ENCODE assay signal across 23 mouse cellular contexts in genomic region chr2:31160147-31160920, GRCm38 (mm10). TPM values are rescaled to one million over a fixed set of nuclear protein-coding genes. Genes with fewer than 3 reads are reported as not detected.
DNase-seq lines count a peak whose midpoint lies in the region; ATAC-seq and TF ChIP-seq lines count a peak whose summit lies in the region.
"Had no signal": no experiment of that assay in that cellular context is flagged by ENCODE, and none has a peak within 500 bp of the region (broad histone marks: within the 10 kb centered on the region; RNA-seq: fewer than 3 reads in every experiment).

No protein-coding gene starts in this region.

- no peak overlapping the region for H3K9ac ChIP-seq in kidney, postnatal 0 days (ENCODE audit: low read depth, low read length)
- peak overlapping the region; percentile 11; the same call in 1 of the 2 replicates for H3K9ac ChIP-seq in intestine, postnatal 0 days (ENCODE audit: low read depth, low read length)
- H3K9ac ChIP-seq in liver, embryonic 14.5 days (replicated peaks) = no peak overlapping the region
- H3K9ac ChIP-seq in forebrain, postnatal 0 days = no peak overlapping the region
- no peak overlapping the region for H3K9ac ChIP-seq in midbrain, embryonic 14.5 days (replicated peaks; ENCODE audit: low read length)
- H3K9ac ChIP-seq: embryonic facial prominence, embryonic 15.5 days; neural tube, embryonic 15.5 days had no signal

- WGBS in kidney, postnatal 0 days = 85% methylated on average over 10 of the region's 10 CpGs
- WGBS in intestine, postnatal 0 days = 58% methylated on average over 10 of the region's 10 CpGs
- 34% methylated on average over 10 of the region's 10 CpGs for WGBS in liver, embryonic 14.5 days (ENCODE audit: insufficient replicate concordance)
- WGBS in forebrain, postnatal 0 days = 88% methylated on average over 10 of the region's 10 CpGs
- WGBS in midbrain, embryonic 14.5 days = 88% methylated on average over 10 of the region's 10 CpGs

- no peak for TF ChIP-seq CTCF in kidney, postnatal 0 days (IDR thresholded peaks at IDR 0.05; ENCODE audit: low read depth)
- TF ChIP-seq CTCF in intestine, postnatal 0 days (IDR thresholded peaks at IDR 0.05; ENCODE audit: low read depth) = 0 out of 2 replicates have a peak, but pooled peaks have one; percentile 22
- no peak for TF ChIP-seq CTCF in liver, embryonic 14.5 days (IDR thresholded peaks at IDR 0.05; ENCODE audit: low read depth)
- TF ChIP-seq CTCF in forebrain, postnatal 0 days (IDR thresholded peaks at IDR 0.05; ENCODE audit: low read depth) = no peak

- peak; percentile 65 for TF ChIP-seq EP300 in liver, embryonic 14.5 days (IDR thresholded peaks at IDR 0.05; ENCODE audit: low read depth)

- no peaks in the 10 kb centered on the region for H3K27me3 ChIP-seq in kidney, postnatal 0 days (ENCODE audit: insufficient read depth, low read length)
- no peaks in the 10 kb centered on the region for H3K27me3 ChIP-seq in intestine, postnatal 0 days (replicated peaks; ENCODE audit: control insufficient read depth, insufficient read depth, low read length)
- no peaks in the 10 kb centered on the region for H3K27me3 ChIP-seq in liver, embryonic 14.5 days (ENCODE audit: control insufficient read depth, insufficient read depth, low read length)
- H3K27me3 ChIP-seq in forebrain, postnatal 0 days (ENCODE audit: insufficient read depth, low read length) = no peaks in the 10 kb centered on the region
- no peaks in the 10 kb centered on the region for H3K27me3 ChIP-seq in midbrain, embryonic 14.5 days (ENCODE audit: control insufficient read depth, insufficient read depth, low read length)
- H3K27me3 ChIP-seq: embryonic facial prominence, embryonic 15.5 days; neural tube, embryonic 15.5 days had no signal

- no peak overlapping the region for H3K4me2 ChIP-seq in kidney, postnatal 0 days (ENCODE audit: low read length)
- H3K4me2 ChIP-seq in intestine, postnatal 0 days (replicated peaks; ENCODE audit: low read depth) = no peak overlapping the region
- H3K4me2 ChIP-seq in liver, embryonic 14.5 days (ENCODE audit: low read depth) = peak overlapping the region; percentile 22
- H3K4me2 ChIP-seq in forebrain, postnatal 0 days (ENCODE audit: low read depth) = no peak overlapping the region
- H3K4me2 ChIP-seq in midbrain, embryonic 14.5 days (ENCODE audit: low read length) = no peak overlapping the region
- H3K4me2 ChIP-seq: embryonic facial prominence, embryonic 15.5 days; neural tube, embryonic 15.5 days had no signal

- H3K27ac ChIP-seq in kidney, postnatal 0 days = no peak overlapping the region
- H3K27ac ChIP-seq in intestine, postnatal 0 days (ENCODE audit: low read depth, low read length) = peak overlapping the region; percentile 76
- no peak overlapping the region for H3K27ac ChIP-seq in liver, embryonic 14.5 days
- no peak overlapping the region for H3K27ac ChIP-seq in forebrain, postnatal 0 days (ENCODE audit: low read depth, low read length)
- H3K27ac ChIP-seq in midbrain, embryonic 14.5 days (replicated peaks; ENCODE audit: low read depth, low read length) = no peak overlapping the region
- H3K27ac ChIP-seq: embryonic facial prominence, embryonic 15.5 days; heart, embryonic 10.5 days; hindbrain, postnatal 0 days; midbrain, embryonic 10.5 days; neural tube, embryonic 15.5 days had no signal

- no peak for DNase-seq in kidney, postnatal 0 days (ENCODE audit: low spot score)
- DNase-seq in kidney, adult 18-20 months = no peak
- DNase-seq in liver, embryonic 14.5 days (ENCODE audit: low read depth in 3 of 3, low spot score in 3 of 3) = peak in 2 of 3 experiments; percentile 42 to 45
- DNase-seq in forebrain, postnatal 0 days = no peak
- no peak for DNase-seq in thymus, postnatal 25 days
- no peak for DNase-seq in midbrain, embryonic 14.5 days
- DNase-seq: adrenal gland, adult 8-10 months; B cell, adult 2 months; cerebellum, adult 8-10 months; gastrocnemius, postnatal 14 days; heart, postnatal 14 days; lung, postnatal 14 days; right cerebral cortex, postnatal 4 days; thymus, postnatal 14 days had no signal

- H3K9me3 ChIP-seq in kidney, postnatal 0 days (replicated peaks; ENCODE audit: low read length) = no peaks in the 10 kb centered on the region
- no peaks in the 10 kb centered on the region for H3K9me3 ChIP-seq in intestine, postnatal 0 days (ENCODE audit: control insufficient read depth)
- H3K9me3 ChIP-seq in liver, embryonic 14.5 days (ENCODE audit: control insufficient read depth, low read length) = no peaks in the 10 kb centered on the region
- no peaks in the 10 kb centered on the region for H3K9me3 ChIP-seq in forebrain, postnatal 0 days (ENCODE audit: low read length)
- no peaks in the 10 kb centered on the region for H3K9me3 ChIP-seq in midbrain, embryonic 14.5 days (ENCODE audit: control insufficient read depth, low read length)
- H3K9me3 ChIP-seq: embryonic facial prominence, embryonic 15.5 days; G1E; heart, embryonic 10.5 days; midbrain, embryonic 10.5 days; neural tube, embryonic 15.5 days had no signal

- peaks cover 15% of the 10 kb centered on the region for H3K4me1 ChIP-seq in kidney, postnatal 0 days (replicated peaks; ENCODE audit: insufficient read depth, low read length)
- H3K4me1 ChIP-seq in intestine, postnatal 0 days (replicated peaks; ENCODE audit: control insufficient read depth, insufficient read depth, low read length) = 0 out of 2 replicates have a peak, but pooled peaks cover 9% of the 10 kb centered on the region
- H3K4me1 ChIP-seq in liver, embryonic 14.5 days (replicated peaks; ENCODE audit: control insufficient read depth in 2 of 2, insufficient read depth in 2 of 2, low read length in 1 of 2) = peaks cover 29 to 51% of the 10 kb centered on the region in 2 experiments
- no peaks in the 10 kb centered on the region for H3K4me1 ChIP-seq in forebrain, postnatal 0 days (ENCODE audit: insufficient read depth)
- H3K4me1 ChIP-seq in midbrain, embryonic 14.5 days (ENCODE audit: control insufficient read depth, insufficient read depth, low read length) = peaks cover 3% of the 10 kb centered on the region; the same call in 1 of the 2 replicates

- H3K4me3 ChIP-seq in kidney, postnatal 0 days (replicated peaks; ENCODE audit: low read depth, low read length) = no peak overlapping the region
- no peak overlapping the region for H3K4me3 ChIP-seq in intestine, postnatal 0 days (ENCODE audit: low read depth, low read length)
- no peak overlapping the region for H3K4me3 ChIP-seq in liver, embryonic 14.5 days (ENCODE audit: insufficient read depth in 1 of 2, low read depth in 2 of 2, low read length in 2 of 2)
- no peak overlapping the region for H3K4me3 ChIP-seq in forebrain, postnatal 0 days (ENCODE audit: low read depth, low read length)
- H3K4me3 ChIP-seq in midbrain, embryonic 14.5 days (replicated peaks; ENCODE audit: low read depth, low read length) = no peak overlapping the region
- H3K4me3 ChIP-seq: embryonic facial prominence, embryonic 15.5 days; heart, embryonic 10.5 days; midbrain, embryonic 10.5 days; neural tube, embryonic 15.5 days had no signal

- peaks cover 2% of the 10 kb centered on the region; the same call in 1 of the 2 replicates for H3K36me3 ChIP-seq in kidney, postnatal 0 days (ENCODE audit: insufficient read depth, low read length)
- no peaks in the 10 kb centered on the region; the same call in 1 of the 2 replicates for H3K36me3 ChIP-seq in intestine, postnatal 0 days (ENCODE audit: control insufficient read depth, insufficient read depth)
- H3K36me3 ChIP-seq in liver, embryonic 14.5 days (replicated peaks; ENCODE audit: control insufficient read depth, insufficient read depth, low read depth) = no peaks in the 10 kb centered on the region
- H3K36me3 ChIP-seq in forebrain, postnatal 0 days (ENCODE audit: insufficient read depth) = no peaks in the 10 kb centered on the region
- no peaks in the 10 kb centered on the region for H3K36me3 ChIP-seq in midbrain, embryonic 14.5 days (ENCODE audit: control insufficient read depth, insufficient read depth, low read length)
- H3K36me3 ChIP-seq: embryonic facial prominence, embryonic 15.5 days; midbrain, embryonic 10.5 days had no signal

- peak; percentile 47 for ATAC-seq in kidney, postnatal 0 days (replicated peaks; ENCODE audit: low FRiP score, low read depth)
- ATAC-seq in intestine, postnatal 0 days = peak; percentile 94
- ATAC-seq in liver, embryonic 14.5 days (ENCODE audit: insufficient read depth) = peak; percentile 69; the same call in 1 of the 2 replicates
- ATAC-seq in forebrain, postnatal 0 days = no peak
- ATAC-seq in activated CD4-positive, CD25-positive, alpha-beta regulatory T cell, adult 4 months = no peak
- ATAC-seq in midbrain, embryonic 14.5 days (ENCODE audit: low FRiP score, low TSS enrichment) = no peak
- ATAC-seq: forebrain, embryonic 16.5 days; hindbrain, postnatal 0 days had no signal

RNA-seq across cellular contexts. Expression of gene Gpr107, which starts 8.2 kb away (rescaled TPM):
- 30.7 and 32.3 TPM in 2 replicates for polyA plus RNA-seq in kidney, postnatal 0 days (2015; fragmentation: Nextera tagmentation; extraction: Ambion mirVana)
- polyA plus RNA-seq in intestine, postnatal 0 days (2015; fragmentation: Nextera tagmentation; extraction: Ambion mirVana) = 46.8 and 48.3 TPM in 2 replicates
- 4.5 and 5.4 TPM in 2 replicates for polyA plus RNA-seq in liver, embryonic 14.5 days (2012; rRNA removed)
- 7.0 and 8.6 TPM in 2 replicates for polyA plus RNA-seq in liver, embryonic 14.5 days (2014; fragmentation: Nextera tagmentation; extraction: Ambion mirVana)
- 40.8 and 47.6 TPM in 2 replicates for total RNA-seq in forebrain, postnatal 0 days (2014; rRNA removed)
- 20.3 and 24.0 TPM in 2 replicates for polyA plus RNA-seq in forebrain, postnatal 0 days (2015; fragmentation: Nextera tagmentation; extraction: Ambion mirVana)
- polyA plus RNA-seq in activated CD4-positive, CD25-positive, alpha-beta regulatory T cell, adult 4 months (2017; shearing (Covaris generic)) = 10 to 100 TPM; 44.8 to 45.0 TPM
- 25.5 and 25.6 TPM in 2 replicates for polyA plus RNA-seq in midbrain, embryonic 14.5 days (2014; fragmentation: Nextera tagmentation; extraction: Ambion mirVana)

RNA-seq across cellular contexts. Expression of gene Fnbp1, which starts 18.5 kb away (rescaled TPM):
- polyA plus RNA-seq in kidney, postnatal 0 days (2015; fragmentation: Nextera tagmentation; extraction: Ambion mirVana) = 12.3 and 14.0 TPM in 2 replicates
- 10.4 and 11.8 TPM in 2 replicates for polyA plus RNA-seq in intestine, postnatal 0 days (2015; fragmentation: Nextera tagmentation; extraction: Ambion mirVana)
- polyA plus RNA-seq in liver, embryonic 14.5 days (2012; rRNA removed) = 4.8 and 6.4 TPM in 2 replicates
- 3.9 and 4.3 TPM in 2 replicates for polyA plus RNA-seq in liver, embryonic 14.5 days (2014; fragmentation: Nextera tagmentation; extraction: Ambion mirVana)
- total RNA-seq in forebrain, postnatal 0 days (2014; rRNA removed) = 9.2 and 13.3 TPM in 2 replicates
- 9.8 and 20.1 TPM in 2 replicates for polyA plus RNA-seq in forebrain, postnatal 0 days (2015; fragmentation: Nextera tagmentation; extraction: Ambion mirVana)
- polyA plus RNA-seq in activated CD4-positive, CD25-positive, alpha-beta regulatory T cell, adult 4 months (2017; shearing (Covaris generic)) = 100 to 1,000 TPM in 1 of 2 experiments, 10 to 100 TPM in 1; 99.6 to 101 TPM
- 18.3 and 21.0 TPM in 2 replicates for polyA plus RNA-seq in midbrain, embryonic 14.5 days (2014; fragmentation: Nextera tagmentation; extraction: Ambion mirVana)

Comparison
In these comparisons a context has a peak if more than half of its experiments do, and no peak if none do; other contexts are left out.
1. ATAC-seq: peak in kidney, postnatal 0 days (single experiment), intestine, postnatal 0 days (single experiment) and liver, embryonic 14.5 days (single experiment); none in forebrain, postnatal 0 days (single experiment), activated CD4-positive, CD25-positive, alpha-beta regulatory T cell, adult 4 months (single experiment) and midbrain, embryonic 14.5 days (single experiment).
2. DNase-seq: peak in liver, embryonic 14.5 days (2 of 3); none in kidney, postnatal 0 days (single experiment), kidney, adult 18-20 months (single experiment), forebrain, postnatal 0 days (single experiment), thymus, postnatal 25 days (single experiment) and midbrain, embryonic 14.5 days (single experiment).